Mouse (Mus musculus) limb, embryonic 14.5 days (tissue): ENCODE measurements around the gene Acta2. TPM values are rescaled to one million over a fixed set of nuclear protein-coding genes. Genes with fewer than 3 reads are reported as not detected.

Experiments used
- ATAC-seq: fragments of 200-750 bp; cut with Nextera tagmentation; 2 replicates; pipeline ENCODE4 v1.8.0; 2017; ENCODE audit warnings: low read depth, moderate number of reproducible peaks, moderate TSS enrichment; ENCODE audit not compliant: low FRiP score
- DNase-seq: peaks from one replicate; pipeline ENCODE4 v3.0.0-alpha.2; 2015; ENCODE audit warnings: low spot score
- H3K27ac ChIP-seq: fragments of 300-500 bp; sonication (generic); replicated peaks from 2 replicates; pipeline ENCODE4 v1.5.1; 2014; ENCODE audit warnings: low read depth, mild to moderate bottlenecking, low read length, moderate library complexity, mixed read lengths
- H3K27me3 ChIP-seq: fragments of 300-500 bp; sonication (generic); 2 replicates; pipeline ENCODE4 v1.6.1; 2014; ENCODE audit warnings: low read length, mixed read lengths; ENCODE audit not compliant: control insufficient read depth, insufficient read depth
- H3K36me3 ChIP-seq: fragments of 300-500 bp; sonication (generic); 2 replicates; pipeline ENCODE4 v1.6.1; 2014; ENCODE audit warnings: mild to moderate bottlenecking, low read length, moderate library complexity, mixed read lengths; ENCODE audit not compliant: control insufficient read depth, insufficient read depth
- H3K4me1 ChIP-seq: fragments of 300-500 bp; sonication (generic); 2 replicates; pipeline ENCODE4 v1.6.1; 2014; ENCODE audit warnings: antibody characterized with exemption, low read length, mixed read lengths; ENCODE audit not compliant: control insufficient read depth, insufficient read depth
- H3K4me2 ChIP-seq: fragments of 300-500 bp; sonication (generic); replicated peaks from 2 replicates; pipeline ENCODE4 v1.6.1; 2014; ENCODE audit warnings: low read depth, mild to moderate bottlenecking, low read length, moderate library complexity; ENCODE audit not compliant: severe bottlenecking
- H3K4me3 ChIP-seq: fragments of 300-500 bp; sonication (generic); replicated peaks from 2 replicates; pipeline ENCODE4 v1.5.1; 2014; ENCODE audit warnings: low read length
- H3K9ac ChIP-seq: fragments of 300-500 bp; sonication (generic); 2 replicates; pipeline ENCODE4 v1.6.1; 2014; ENCODE audit warnings: mild to moderate bottlenecking, low read depth, low read length, moderate library complexity; ENCODE audit not compliant: severe bottlenecking
- H3K9me3 ChIP-seq: fragments of 300-500 bp; sonication (generic); 2 replicates; pipeline ENCODE4 v1.6.1; 2016; ENCODE audit warnings: low read length; ENCODE audit not compliant: control insufficient read depth
- POLR2A ChIP-seq: fragments of 200-500 bp; IDR thresholded peaks from 2 replicates; pipeline ENCODE4 v1.8.0; 2012; ENCODE audit warnings: inconsistent platforms, mild to moderate bottlenecking, moderate library complexity, borderline replicate concordance; ENCODE audit not compliant: insufficient read depth, insufficient read length; ENCODE audit errors: extremely low read depth
- WGBS: fragments of 180-500 bp; shearing (Covaris S2); extraction: QIAGEN DNeasy Blood & Tissue Kit; methylation state at CpG from one replicate; pipeline ENCODE4 v1.1.7; 2014; 5-methylcytosine and 5-hydroxymethylcytosine counted together
- polyA plus RNA-seq, 2 experiments: library from polyadenylated mRNA; depleted of rRNA in 1 of 2; stranded (reverse) in 1 of 2; unstranded in 1 of 2; fragments of >200 nt; fragmentation: Nextera tagmentation in 1 of 2; extraction: Ambion mirVana in 1 of 2; gene quantifications; 2 replicates each; pipeline versions ENCODE4 v1.2.1 to v1.2.3; 2012 to 2014

The Acta2 gene
- polyA plus RNA-seq, 2 experiments: 290 to 313 TPM

GRCm38 (mm10) chr19:34289948-34290789, 34.8 kb upstream of the Acta2 start, which contains the start of gene Fas:
Fas (plus strand) TSS chr19:34290666.
- peak within 1 kb of the TSS; percentile 46 for H3K9ac ChIP-seq

GRCm38 (mm10) chr19:34288696-34289095, 33.3 kb upstream of the Acta2 start:
- Histone ChIP-seq H3K4me3 (no peak overlapping the region), H3K4me2 (no peak overlapping the region), H3K27me3 (no peaks in the 10 kb centered on the region), H3K36me3 (no peaks in the 10 kb centered on the region), H3K9me3 (no peaks in the 10 kb centered on the region), H3K27ac (no peak overlapping the region), H3K9ac (no peak overlapping the region), H3K4me1 (no peaks in the 10 kb centered on the region; the same call in 1 of the 2 replicates)
- DNase-seq (no peak), ATAC-seq (no peak)
- TF ChIP-seq POLR2A: no peak
- WGBS: 100% methylated on average over 1 of the region's 1 CpGs

More at GRCm38 (mm10) chr19:34289948-34290789, 34.8 kb upstream of the Acta2 start, which contains the start of gene Fas:
- 6% methylated on average over 18 of the region's 19 CpGs for WGBS
- DNase-seq: peak; percentile 54
- no peaks in the 10 kb centered on the region; the same call in 1 of the 2 replicates for H3K4me1 ChIP-seq
- H3K27ac ChIP-seq: no peak within 1 kb of the TSS
- H3K4me3 ChIP-seq: peak within 1 kb of the TSS; percentile 44
- peak within 1 kb of the TSS; percentile 81 for H3K4me2 ChIP-seq
- no peaks in the 10 kb centered on the region for H3K36me3 ChIP-seq
- peak; percentile 91 for ATAC-seq
- no peak for TF ChIP-seq POLR2A
- H3K9me3 ChIP-seq: no peaks in the 10 kb centered on the region
- no peaks in the 10 kb centered on the region for H3K27me3 ChIP-seq

GRCm38 (mm10) chr19:34287656-34288415, 32.4 kb upstream of the Acta2 start:
- WGBS: 80% methylated on average over 13 of the region's 13 CpGs
- Histone ChIP-seq H3K27ac (no peak overlapping the region), H3K9me3 (no peaks in the 10 kb centered on the region), H3K9ac (no peak overlapping the region), H3K27me3 (no peaks in the 10 kb centered on the region), H3K36me3 (no peaks in the 10 kb centered on the region), H3K4me3 (no peak overlapping the region), H3K4me2 (no peak overlapping the region), H3K4me1 (no peaks in the 10 kb centered on the region; the same call in 1 of the 2 replicates)
- DNase-seq (no peak), ATAC-seq (no peak)
- TF ChIP-seq POLR2A: no peak

- TF ChIP-seq POLR2A: no peak
- H3K4me1 ChIP-seq: no peaks in the 10 kb centered on the region; the same call in 1 of the 2 replicates
Measured at GRCm38 (mm10) chr19:34287221-34287620, 31.8 kb upstream of the Acta2 start.

GRCm38 (mm10) chr19:34284826-34285225, 29.4 kb upstream of the Acta2 start:
- no peak for TF ChIP-seq POLR2A
- H3K4me1 ChIP-seq: no peaks in the 10 kb centered on the region
- H3K4me3 ChIP-seq: no peak overlapping the region
- no peak overlapping the region for H3K27ac ChIP-seq
- 51% methylated on average over 2 of the region's 2 CpGs for WGBS
- H3K9me3 ChIP-seq: no peaks in the 10 kb centered on the region
- H3K27me3 ChIP-seq: no peaks in the 10 kb centered on the region
- H3K4me2 ChIP-seq: no peak overlapping the region
- ATAC-seq: no peak
- H3K36me3 ChIP-seq: no peaks in the 10 kb centered on the region
- H3K9ac ChIP-seq: no peak overlapping the region
- no peak for DNase-seq

More at GRCm38 (mm10) chr19:34287221-34287620, 31.8 kb upstream of the Acta2 start:
- H3K4me3 ChIP-seq: no peak overlapping the region
- no peaks in the 10 kb centered on the region for H3K9me3 ChIP-seq
- no peak for ATAC-seq
- DNase-seq: no peak
- no peaks in the 10 kb centered on the region for H3K36me3 ChIP-seq
- H3K27me3 ChIP-seq: no peaks in the 10 kb centered on the region
- no peak overlapping the region for H3K27ac ChIP-seq
- H3K9ac ChIP-seq: no peak overlapping the region
- H3K4me2 ChIP-seq: no peak overlapping the region
